Mouse (Mus musculus): ENCODE data around the gene Sf3a3. TPM values are rescaled to one million over a fixed set of nuclear protein-coding genes. Genes with fewer than 3 reads are reported as not detected.
A peak's percentile ranks its signal among the peaks of the same experiment; 100 is the strongest.
"Not testable (repeated sequence)": the region's sequence is repeated elsewhere in the genome, so short reads cannot be mapped to it uniquely, and the experiment has no call there.

Gene Sf3a3
- polyA plus RNA-seq, 1 experiment from 2014 or later, result 109 TPM

DNA sequence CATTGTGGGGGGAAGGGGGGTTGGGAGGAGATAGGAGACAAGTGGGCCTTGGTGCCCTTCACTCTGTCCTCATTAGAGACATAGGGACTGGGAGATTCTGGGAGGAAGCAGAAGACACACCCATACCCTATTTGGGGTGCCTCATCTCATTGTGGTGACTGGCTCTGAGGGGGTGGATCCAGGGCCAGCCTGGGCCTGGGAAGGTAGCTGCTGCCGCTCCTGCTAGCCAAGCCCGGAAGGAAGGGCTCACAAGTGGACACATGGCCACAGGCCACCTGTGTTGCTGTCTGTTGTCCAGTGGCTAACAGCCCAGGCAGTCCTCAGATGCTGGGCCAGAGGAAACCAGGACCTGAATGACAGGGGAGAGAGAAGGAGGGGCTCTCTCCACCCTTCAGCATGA, 11.2 kb upstream of the Sf3a3 start:
- H3K9me3 ChIP-seq (replicated peaks; ENCODE audit: control insufficient read depth, low read length), result no peaks in the 10 kb centered on the region
- H3K27me3 ChIP-seq (ENCODE audit: control insufficient read depth, insufficient read depth, low read length), result no peaks in the 10 kb centered on the region
- H3K9ac ChIP-seq (ENCODE audit: low read depth, low read length), result peak overlapping the region; percentile 46; the same call in 1 of the 2 replicates
- peak overlapping the region; percentile 16; the same call in 1 of the 2 replicates for H3K4me3 ChIP-seq (ENCODE audit: low read depth, low read length)
- 6% methylated on average over 2 of the region's 2 CpGs for WGBS (ENCODE audit: insufficient replicate concordance)
- ATAC-seq (replicated peaks; ENCODE audit: insufficient number of reproducible peaks, low FRiP score, low TSS enrichment), result no peak
- H3K4me1 ChIP-seq (ENCODE audit: control insufficient read depth, insufficient read depth, low read length), result peaks cover 47% of the 10 kb centered on the region
- peaks cover 4% of the 10 kb centered on the region; the same call in 1 of the 2 replicates for H3K36me3 ChIP-seq (ENCODE audit: control insufficient read depth, insufficient read depth, low read length)
- H3K27ac ChIP-seq (ENCODE audit: low read depth, low read length), result peak overlapping the region; percentile 86
- H3K4me2 ChIP-seq, result peak overlapping the region; percentile 52

DNA sequence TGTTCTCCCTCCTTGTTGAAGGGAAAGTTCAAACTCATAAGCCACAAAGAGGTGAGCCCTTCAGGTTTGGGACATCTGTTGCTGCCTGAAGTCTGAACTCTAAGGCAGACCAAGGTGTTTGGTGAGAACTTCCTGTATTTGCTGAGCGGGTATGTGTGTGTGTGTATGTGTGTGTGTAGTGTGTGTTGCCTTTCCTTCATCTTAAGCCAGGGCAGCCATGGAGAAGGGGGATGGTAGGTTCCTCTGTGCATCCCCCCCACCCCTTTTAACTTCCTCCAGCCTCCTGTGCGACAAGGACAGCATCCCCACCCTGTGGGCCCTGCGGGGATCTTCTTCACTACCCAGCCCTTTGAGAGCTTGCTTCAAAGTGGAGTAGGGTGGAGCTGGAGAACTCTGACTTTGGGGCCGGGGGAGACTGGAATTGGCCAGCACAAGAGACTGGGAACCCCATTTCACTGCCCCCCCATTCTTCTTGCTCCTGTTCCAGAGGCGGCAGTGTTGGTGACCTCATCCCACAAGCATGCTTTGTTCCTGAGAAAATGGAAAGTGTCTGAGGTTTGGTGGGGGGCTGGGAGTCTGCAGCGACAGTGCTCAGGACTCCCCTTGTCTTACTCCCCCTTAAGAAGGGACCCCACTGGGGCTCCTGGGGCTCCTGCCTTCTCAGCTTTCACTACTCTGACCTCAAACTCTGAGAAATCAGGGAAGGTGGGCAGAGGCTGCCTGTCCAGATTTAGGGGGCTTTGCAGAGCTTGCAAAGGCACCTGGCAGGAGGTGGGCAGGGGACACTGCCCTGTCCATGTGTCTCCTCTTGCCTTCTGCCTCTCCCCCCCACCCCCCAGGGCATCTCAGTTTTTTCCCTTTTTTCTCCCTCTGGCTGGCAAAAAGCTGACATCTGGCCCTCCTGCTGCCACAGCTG, 10.4 kb upstream of the Sf3a3 start:
- no peak for ATAC-seq (replicated peaks; ENCODE audit: insufficient number of reproducible peaks, low FRiP score, low TSS enrichment)
- 8% methylated on average over 6 of the region's 6 CpGs for WGBS (ENCODE audit: insufficient replicate concordance)
- Histone ChIP-seq H3K27ac (ENCODE audit: low read depth, low read length) (peak overlapping the region; percentile 86), H3K9ac (ENCODE audit: low read depth, low read length) (peak overlapping the region; percentile 63), H3K4me3 (ENCODE audit: low read depth, low read length) (0 out of 2 replicates have a peak overlapping the region, but pooled peaks have one; percentile 15), H3K4me1 (ENCODE audit: control insufficient read depth, insufficient read depth, low read length) (peaks cover 50% of the 10 kb centered on the region), H3K27me3 (ENCODE audit: control insufficient read depth, insufficient read depth, low read length) (no peaks in the 10 kb centered on the region), H3K4me2 (peak overlapping the region; percentile 52), H3K36me3 (ENCODE audit: control insufficient read depth, insufficient read depth, low read length) (peaks cover 4% of the 10 kb centered on the region; the same call in 1 of the 2 replicates), H3K9me3 (replicated peaks; ENCODE audit: control insufficient read depth, low read length) (no peaks in the 10 kb centered on the region)

DNA sequence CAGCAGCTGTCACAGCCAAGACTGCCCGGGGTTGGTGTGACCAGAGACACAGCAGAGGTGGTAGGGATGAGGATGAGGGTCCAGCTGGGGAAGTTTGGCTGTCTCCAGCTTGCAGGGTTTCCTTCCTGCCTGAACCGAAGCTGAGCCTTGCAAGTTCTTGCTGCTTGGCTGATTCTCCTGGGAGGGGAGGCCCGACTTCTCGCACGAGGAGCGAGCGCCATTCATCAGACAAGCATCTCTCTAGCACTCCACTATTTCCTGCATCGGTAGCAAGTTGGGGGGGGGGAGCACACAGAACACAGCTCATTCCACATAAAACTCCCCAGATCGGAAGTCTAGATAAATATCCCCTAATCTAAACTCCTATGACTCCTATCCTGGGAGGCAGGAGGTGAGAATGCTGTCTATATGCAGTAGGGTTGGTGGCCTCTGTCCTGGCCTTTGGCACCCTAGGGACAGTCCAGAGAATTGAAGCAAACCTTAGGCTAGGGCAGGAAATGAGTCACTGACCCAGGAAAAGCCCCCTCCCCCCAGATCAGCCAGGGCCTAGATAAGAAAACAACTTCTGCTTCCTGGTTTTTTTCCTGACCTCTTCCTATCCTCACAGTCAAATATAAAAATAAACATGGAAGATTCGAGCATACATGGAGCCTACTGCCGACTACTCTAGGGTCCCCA, 9.6 kb upstream of the Sf3a3 start:
- WGBS (ENCODE audit: insufficient replicate concordance), result 15% methylated on average over 11 of the region's 11 CpGs
- 0 out of 2 replicates have a peak overlapping the region, but pooled peaks have one; percentile 15 for H3K4me3 ChIP-seq (ENCODE audit: low read depth, low read length)
- H3K4me2 ChIP-seq, result peak overlapping the region; percentile 52
- peak overlapping the region; percentile 63 for H3K9ac ChIP-seq (ENCODE audit: low read depth, low read length)
- H3K4me1 ChIP-seq (ENCODE audit: control insufficient read depth, insufficient read depth, low read length), result peaks cover 54% of the 10 kb centered on the region
- peaks cover 4% of the 10 kb centered on the region; the same call in 1 of the 2 replicates for H3K36me3 ChIP-seq (ENCODE audit: control insufficient read depth, insufficient read depth, low read length)
- no peaks in the 10 kb centered on the region for H3K9me3 ChIP-seq (replicated peaks; ENCODE audit: control insufficient read depth, low read length)
- no peak for ATAC-seq (replicated peaks; ENCODE audit: insufficient number of reproducible peaks, low FRiP score, low TSS enrichment)
- no peaks in the 10 kb centered on the region for H3K27me3 ChIP-seq (ENCODE audit: control insufficient read depth, insufficient read depth, low read length)
- H3K27ac ChIP-seq (ENCODE audit: low read depth, low read length), result peak overlapping the region; percentile 86

DNA sequence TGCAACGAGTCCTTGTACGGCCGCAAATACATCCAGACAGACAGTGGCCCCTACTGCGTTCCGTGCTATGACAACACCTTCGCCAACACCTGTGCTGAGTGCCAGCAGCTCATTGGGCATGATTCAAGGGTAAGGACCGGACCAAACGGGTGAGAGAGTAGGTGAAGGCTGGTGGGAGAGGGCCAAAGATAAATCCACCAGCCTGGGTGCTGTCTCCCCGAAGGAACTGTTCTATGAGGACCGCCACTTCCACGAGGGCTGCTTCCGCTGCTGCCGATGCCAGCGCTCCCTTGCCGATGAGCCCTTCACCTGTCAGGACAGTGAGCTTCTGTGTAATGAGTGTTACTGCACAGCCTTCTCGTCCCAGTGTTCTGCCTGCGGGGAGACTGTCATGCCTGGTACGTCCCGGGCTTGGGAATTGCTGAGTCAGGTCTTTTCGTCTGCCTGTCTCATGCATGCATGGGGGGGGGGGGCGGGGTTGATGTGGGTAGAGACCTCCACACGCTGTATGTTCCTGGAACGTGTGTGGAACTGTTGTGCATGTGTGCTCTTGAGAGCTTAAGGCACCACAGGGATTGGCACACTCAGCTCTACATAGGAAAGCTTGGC, 8.8 kb upstream of the Sf3a3 start:
- no peak for ATAC-seq (replicated peaks; ENCODE audit: insufficient number of reproducible peaks, low FRiP score, low TSS enrichment)
- Histone ChIP-seq H3K4me2 (peak overlapping the region; percentile 7; the same call in 1 of the 2 replicates), H3K4me3 (ENCODE audit: low read depth, low read length) (no peak overlapping the region), H3K9me3 (replicated peaks; ENCODE audit: control insufficient read depth, low read length) (no peaks in the 10 kb centered on the region), H3K27me3 (ENCODE audit: control insufficient read depth, insufficient read depth, low read length) (no peaks in the 10 kb centered on the region), H3K36me3 (ENCODE audit: control insufficient read depth, insufficient read depth, low read length) (peaks cover 4% of the 10 kb centered on the region; the same call in 1 of the 2 replicates), H3K4me1 (ENCODE audit: control insufficient read depth, insufficient read depth, low read length) (peaks cover 60% of the 10 kb centered on the region), H3K9ac (ENCODE audit: low read depth, low read length) (no peak overlapping the region), H3K27ac (ENCODE audit: low read depth, low read length) (peak overlapping the region; percentile 86)
- 84% methylated on average over 23 of the region's 23 CpGs for WGBS (ENCODE audit: insufficient replicate concordance)

DNA sequence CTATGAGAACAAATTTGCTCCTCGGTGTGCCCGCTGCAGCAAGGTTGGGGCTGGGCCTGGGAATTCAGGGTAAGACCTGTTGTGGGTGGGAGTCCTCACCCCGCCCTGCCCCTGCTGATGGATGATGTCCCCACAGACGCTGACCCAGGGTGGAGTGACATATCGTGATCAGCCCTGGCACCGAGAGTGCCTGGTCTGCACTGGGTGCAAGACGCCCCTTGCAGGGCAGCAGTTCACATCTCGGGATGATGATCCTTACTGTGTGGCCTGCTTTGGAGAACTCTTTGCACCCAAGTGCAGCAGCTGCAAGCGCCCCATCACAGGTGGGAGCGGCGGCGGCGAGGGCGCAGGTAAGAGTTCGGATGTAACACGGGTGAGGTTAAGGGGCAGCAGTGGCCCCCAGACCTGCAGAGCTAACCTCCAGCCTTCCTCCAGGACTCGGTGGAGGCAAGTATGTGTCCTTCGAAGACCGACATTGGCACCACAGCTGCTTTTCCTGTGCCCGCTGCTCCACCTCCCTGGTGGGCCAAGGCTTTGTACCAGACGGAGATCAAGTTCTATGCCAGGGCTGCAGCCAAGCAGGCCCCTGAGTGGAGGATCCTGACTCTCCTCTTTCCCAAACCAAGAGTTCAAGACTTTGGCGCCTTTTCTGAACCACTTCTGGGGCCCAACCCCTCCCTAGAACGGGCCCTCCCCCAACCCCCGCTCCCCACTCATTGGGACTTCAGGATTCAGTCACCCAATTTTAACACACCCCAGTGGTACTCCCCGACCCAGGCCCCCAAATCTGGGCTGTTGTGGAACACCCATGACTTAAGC, 7.0 kb upstream of the Sf3a3 start:
- Histone ChIP-seq H3K27ac (ENCODE audit: low read depth, low read length) (peak overlapping the region; percentile 95; the same call in 1 of the 2 replicates), H3K4me1 (ENCODE audit: control insufficient read depth, insufficient read depth, low read length) (peaks cover 56% of the 10 kb centered on the region)
- not testable (repeated sequence) for H3K4me3 ChIP-seq (ENCODE audit: low read depth, low read length); H3K36me3 ChIP-seq (ENCODE audit: control insufficient read depth, insufficient read depth, low read length); H3K27me3 ChIP-seq (ENCODE audit: control insufficient read depth, insufficient read depth, low read length); H3K4me2 ChIP-seq; H3K9me3 ChIP-seq (replicated peaks; ENCODE audit: control insufficient read depth, low read length); H3K9ac ChIP-seq (ENCODE audit: low read depth, low read length); ATAC-seq (replicated peaks; ENCODE audit: insufficient number of reproducible peaks, low FRiP score, low TSS enrichment)
- WGBS (ENCODE audit: insufficient replicate concordance), result 80% methylated on average over 25 of the region's 25 CpGs

DNA sequence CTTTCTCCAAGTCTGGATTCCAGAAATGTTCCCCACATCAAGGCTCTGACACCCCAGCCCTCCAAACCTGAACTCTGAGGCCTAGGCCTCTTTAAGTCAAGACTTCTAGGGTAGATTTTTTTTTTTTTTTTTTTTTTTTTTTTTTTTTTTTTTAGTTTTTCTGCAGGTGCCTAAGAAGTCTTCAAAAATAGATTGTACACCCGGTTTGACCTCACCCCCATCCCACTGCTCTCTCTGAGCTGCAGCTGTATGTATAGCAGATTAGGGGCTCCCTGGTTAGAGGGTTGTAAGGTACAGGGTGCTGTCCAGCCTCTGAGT, 6.4 kb upstream of the Sf3a3 start:
- H3K36me3 ChIP-seq (ENCODE audit: control insufficient read depth, insufficient read depth, low read length); H3K27me3 ChIP-seq (ENCODE audit: control insufficient read depth, insufficient read depth, low read length); H3K9me3 ChIP-seq (replicated peaks; ENCODE audit: control insufficient read depth, low read length); H3K9ac ChIP-seq (ENCODE audit: low read depth, low read length); ATAC-seq (replicated peaks; ENCODE audit: insufficient number of reproducible peaks, low FRiP score, low TSS enrichment); H3K4me3 ChIP-seq (ENCODE audit: low read depth, low read length): not testable (repeated sequence)
- 28% methylated on average over 1 of the region's 1 CpGs for WGBS (ENCODE audit: insufficient replicate concordance)
- Histone ChIP-seq H3K27ac (ENCODE audit: low read depth, low read length) (peak overlapping the region; percentile 95), H3K4me2 (peak overlapping the region; percentile 69), H3K4me1 (ENCODE audit: control insufficient read depth, insufficient read depth, low read length) (peaks cover 55% of the 10 kb centered on the region)

DNA sequence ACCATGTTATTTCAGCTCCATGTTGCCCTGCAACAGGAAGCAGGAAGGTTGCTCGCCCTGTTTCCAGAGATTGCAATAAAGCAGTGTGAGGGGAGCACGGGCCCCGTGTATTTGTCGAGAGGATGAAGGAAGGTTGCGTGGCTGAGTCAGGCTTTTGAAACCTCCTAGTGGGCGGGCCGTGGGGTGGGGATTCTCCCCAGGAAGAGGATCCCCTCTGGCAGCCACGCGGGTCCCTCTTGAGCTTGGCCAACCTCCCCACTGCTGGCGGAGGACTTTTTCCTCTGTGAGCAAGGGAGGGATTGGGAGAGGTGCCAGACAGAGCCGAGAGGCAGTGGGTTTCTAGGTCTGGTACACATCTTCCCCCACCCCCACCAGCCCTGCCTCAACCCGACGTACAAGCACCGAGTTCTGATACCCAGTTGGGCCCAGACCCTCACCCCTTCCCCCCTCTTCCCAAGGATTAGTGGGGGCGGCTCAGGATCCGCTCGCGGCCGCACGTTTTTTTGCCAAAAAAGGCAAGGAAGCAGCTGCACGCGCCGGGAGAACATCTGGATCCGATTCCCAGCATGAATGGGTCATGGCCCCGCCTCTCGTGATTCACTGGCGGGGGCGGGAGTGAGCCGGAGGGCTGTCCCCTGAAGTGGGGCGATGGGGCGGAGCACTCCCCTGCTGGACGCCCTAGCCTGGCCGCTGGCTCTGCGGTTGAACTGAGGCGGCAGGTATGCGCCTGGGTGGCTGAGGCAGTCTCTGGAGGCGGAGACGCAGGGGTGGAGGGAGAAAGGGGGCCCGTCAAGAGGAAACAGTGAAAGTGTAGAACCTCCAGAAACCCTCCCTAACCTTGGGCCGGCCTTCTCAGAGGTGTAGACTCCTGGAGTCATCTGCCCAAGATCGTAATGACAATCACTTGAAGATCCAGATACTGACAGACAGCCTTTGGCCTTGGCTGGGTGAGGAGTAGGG, 5.8 kb upstream of the Sf3a3 start:
- H3K4me2 ChIP-seq, result peak overlapping the region; percentile 69
- peak overlapping the region; percentile 42 for H3K4me3 ChIP-seq (ENCODE audit: low read depth, low read length)
- peaks cover 48% of the 10 kb centered on the region for H3K4me1 ChIP-seq (ENCODE audit: control insufficient read depth, insufficient read depth, low read length)
- ATAC-seq (replicated peaks; ENCODE audit: insufficient number of reproducible peaks, low FRiP score, low TSS enrichment), result peak; percentile 80
- WGBS (ENCODE audit: insufficient replicate concordance), result 1% methylated on average over 41 of the region's 41 CpGs
- H3K9ac ChIP-seq (ENCODE audit: low read depth, low read length), result peak overlapping the region; percentile 70
- H3K27me3 ChIP-seq (ENCODE audit: control insufficient read depth, insufficient read depth, low read length), result no peaks in the 10 kb centered on the region
- H3K9me3 ChIP-seq (replicated peaks; ENCODE audit: control insufficient read depth, low read length), result no peaks in the 10 kb centered on the region
- H3K27ac ChIP-seq (ENCODE audit: low read depth, low read length), result peak overlapping the region; percentile 95
- H3K36me3 ChIP-seq (ENCODE audit: control insufficient read depth, insufficient read depth, low read length), result peaks cover 4% of the 10 kb centered on the region; the same call in 1 of the 2 replicates
